Mouse (Mus musculus) effector memory CD4-positive, alpha-beta T cell, adult 7 months (primary cell): ENCODE data around the gene Tmpo. TPM values are rescaled to one million over a fixed set of nuclear protein-coding genes. Genes with fewer than 3 reads are reported as not detected.

Experiments used
- polyA plus RNA-seq: library from polyadenylated mRNA; unstranded; fragments of 100-300 nt; shearing (Covaris generic); gene quantifications from one replicate; pipeline ENCODE4 v1.2.1, GENCODE M21; 2017

Gene Tmpo
- 176 TPM for polyA plus RNA-seq

GRCm38 (mm10) chr10:91180761-91181460 lies at the start of gene Tmpo:
TSS of gene Tmpo (minus strand) at chr10:91181315.

GRCm38 (mm10) chr10:91123828-91124822 lies 57.0 kb downstream of the Tmpo start, which contains the start of gene Slc25a3:
TSS of gene Slc25a3 (minus strand) at chr10:91124059.

Other genes with a start within 250 kb of the Tmpo start
- gene Apaf1, start 98.5 kb downstream of the Tmpo start, polyA plus RNA-seq, result 62.0 TPM
- 2.6 TPM for gene Ikbip, start 98.4 kb downstream of the Tmpo start, polyA plus RNA-seq
- 785 TPM for gene Slc25a3, start 57.3 kb downstream of the Tmpo start, polyA plus RNA-seq